Mouse (Mus musculus): ENCODE data around the gene Tdrd3.

- TF ChIP-seq GATA1 (IDR thresholded peaks at IDR 0.05; ENCODE audit: borderline replicate concordance, low read length) (no peak), FLI1 (IDR thresholded peaks at IDR 0.05; ENCODE audit: low read length) (no peak)
Observed at GRCm38 (mm10) chr14:87497955-87498594, 81.6 kb downstream of the Tdrd3 start.
